Mouse (Mus musculus) embryonic fibroblast, embryonic 13.5 days (primary cell): ENCODE results near the gene Hsd3b1. TPM values are rescaled to one million over a fixed set of nuclear protein-coding genes. Genes with fewer than 3 reads are reported as not detected.
"Not testable (repeated sequence)": the region's sequence is repeated elsewhere in the genome, so short reads cannot be mapped to it uniquely, and the experiment has no call there.

ENCODE experiments used
- H3K27ac ChIP-seq: 2 replicates; pipeline ENCODE4 v1.5.1; 2012; ENCODE audit warnings: low read length, control low read depth, inconsistent platforms; ENCODE audit not compliant: insufficient read depth
- H3K4me1 ChIP-seq: 2 replicates; pipeline ENCODE4 v1.6.1; 2011; ENCODE audit warnings: low read length; ENCODE audit not compliant: control insufficient read depth, insufficient read depth
- H3K4me3 ChIP-seq: 2 replicates; pipeline ENCODE4 v1.5.1; 2011; ENCODE audit warnings: mild to moderate bottlenecking, control low read depth, low read length; ENCODE audit not compliant: insufficient read depth
- CTCF ChIP-seq: IDR thresholded peaks from 2 replicates; pipeline ENCODE4 v1.5.1; 2011; ENCODE audit warnings: mild to moderate bottlenecking, control low read depth, low read length, moderate library complexity, borderline replicate concordance; ENCODE audit not compliant: insufficient read depth
- POLR2A ChIP-seq: IDR thresholded peaks from 2 replicates; pipeline ENCODE4 v1.6.1; 2011; ENCODE audit warnings: low read depth, mild to moderate bottlenecking, control low read depth, low read length, moderate library complexity
- polyA plus RNA-seq: library from polyadenylated mRNA; stranded (reverse); fragments of >200 nt; gene quantifications from 2 replicates; pipeline ENCODE4 v1.2.4, GENCODE M21; 2011; ENCODE audit warnings: low read depth; ENCODE audit not compliant: missing spikeins, insufficient read length

The Hsd3b1 gene
- polyA plus RNA-seq, 1 experiment = 0.72 TPM

DNA sequence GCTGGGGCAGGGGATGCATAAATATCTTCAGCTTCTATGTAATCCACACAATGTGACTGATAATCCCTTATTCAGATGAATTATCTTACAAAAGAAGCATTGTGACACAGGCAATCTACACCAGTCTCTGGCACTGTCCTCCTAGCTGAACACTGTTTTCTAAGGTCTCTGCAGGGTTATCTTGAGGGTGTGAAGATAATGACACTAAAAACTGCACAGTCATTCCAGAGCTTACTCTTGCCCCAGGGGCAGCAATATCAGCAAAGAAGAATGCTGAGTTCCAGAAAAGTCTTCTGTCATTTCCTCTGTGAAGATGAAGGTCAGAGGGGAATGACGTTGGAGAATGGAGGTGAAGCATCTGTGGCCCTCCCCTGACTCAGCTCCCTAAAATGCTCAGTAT, 2.7 kb downstream of the Hsd3b1 start:
- TF ChIP-seq POLR2A = no peak
- no peak for TF ChIP-seq CTCF
- Histone ChIP-seq H3K4me3 (no peak overlapping the region), H3K4me1 (no peaks in the 10 kb centered on the region), H3K27ac (no peak overlapping the region)

- TF ChIP-seq POLR2A (no peak), CTCF (no peak)
- H3K4me3 ChIP-seq = no peak overlapping the region
- H3K27ac ChIP-seq = no peak overlapping the region
- no peaks in the 10 kb centered on the region for H3K4me1 ChIP-seq
Measured at GRCm38 (mm10) chr3:98855160-98855559, 4.4 kb downstream of the Hsd3b1 start.

- no peak overlapping the region for H3K4me3 ChIP-seq
- H3K4me1 ChIP-seq = no peaks in the 10 kb centered on the region
- no peak overlapping the region for H3K27ac ChIP-seq
- TF ChIP-seq POLR2A (no peak), CTCF (no peak)
Measured at GRCm38 (mm10) chr3:98853685-98854084, 5.9 kb downstream of the Hsd3b1 start.

GRCm38 (mm10) chr3:98853051-98853450, 6.5 kb downstream of the Hsd3b1 start:
- H3K4me3 ChIP-seq = no peak overlapping the region
- no peaks in the 10 kb centered on the region for H3K4me1 ChIP-seq
- TF ChIP-seq POLR2A = no peak
- no peak for TF ChIP-seq CTCF
- H3K27ac ChIP-seq = no peak overlapping the region

DNA sequence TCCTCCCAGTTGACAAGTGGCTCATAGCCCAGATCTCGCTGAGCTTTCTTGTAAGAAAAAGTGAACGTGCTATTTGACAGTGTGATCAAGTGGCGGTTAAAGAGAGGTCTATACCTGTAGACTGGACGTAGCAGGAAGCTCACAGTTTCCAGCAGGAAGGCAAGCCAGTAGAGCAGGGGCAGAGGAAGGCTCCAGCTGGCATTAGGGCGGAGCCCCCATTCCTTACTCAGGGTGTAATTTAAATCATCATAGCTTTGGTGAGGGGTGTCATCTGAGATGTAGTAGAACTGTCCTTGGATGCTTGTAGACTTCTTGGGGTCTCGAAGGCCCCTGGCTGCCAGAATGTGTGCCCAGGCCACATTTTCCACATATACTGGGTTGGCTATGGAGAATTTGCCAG, 7.0 kb downstream of the Hsd3b1 start:
- TF ChIP-seq CTCF (no peak), POLR2A (no peak)
- H3K4me3 ChIP-seq = no peak overlapping the region
- no peaks in the 10 kb centered on the region for H3K4me1 ChIP-seq
- H3K27ac ChIP-seq = no peak overlapping the region

DNA sequence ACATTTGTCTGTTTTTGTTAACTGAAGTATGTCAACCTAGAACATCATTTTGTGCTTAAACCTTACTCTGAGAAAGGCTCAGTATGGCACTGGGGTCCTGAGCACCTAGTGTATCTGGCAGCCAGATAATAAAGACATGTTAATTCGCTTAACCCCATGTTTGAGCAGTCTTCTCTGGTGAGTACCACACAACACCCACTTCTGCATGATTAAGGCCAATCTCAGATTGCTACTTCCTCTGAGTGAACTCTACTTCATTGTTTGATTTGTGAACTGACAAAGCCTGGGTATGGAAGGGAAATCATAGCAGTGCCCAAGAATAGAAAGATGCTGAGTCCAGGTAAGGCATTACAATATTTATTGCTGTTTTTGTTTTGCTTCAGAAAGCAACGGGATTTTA, 7.7 kb downstream of the Hsd3b1 start:
- H3K27ac ChIP-seq = no peak overlapping the region
- H3K4me3 ChIP-seq = no peak overlapping the region
- TF ChIP-seq CTCF (no peak), POLR2A (no peak)
- H3K4me1 ChIP-seq = no peaks in the 10 kb centered on the region

DNA sequence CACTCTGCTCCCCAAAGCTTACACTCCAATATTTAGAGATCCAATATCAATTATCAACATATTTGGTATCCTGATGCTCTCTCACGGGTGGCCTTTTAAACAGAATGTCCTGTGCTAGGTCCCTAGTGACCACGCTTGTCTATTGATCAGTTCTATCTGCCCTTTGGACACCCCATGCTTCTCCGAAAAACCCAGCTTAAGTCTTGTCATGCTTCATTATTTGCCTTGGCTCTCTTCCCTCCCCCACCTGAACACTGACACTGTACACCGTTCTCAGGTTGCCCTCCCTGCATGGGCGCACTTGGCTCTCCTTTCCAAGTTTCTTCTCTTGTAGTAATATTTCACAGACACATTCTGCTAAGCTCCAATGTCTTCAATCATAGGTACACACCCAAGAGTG, 9.3 kb downstream of the Hsd3b1 start:
- Histone ChIP-seq H3K4me1 (no peaks in the 10 kb centered on the region), H3K27ac (no peak overlapping the region), H3K4me3 (no peak overlapping the region)
- TF ChIP-seq POLR2A (no peak), CTCF (no peak)

- Histone ChIP-seq H3K4me3 (no peak overlapping the region), H3K4me1 (no peaks in the 10 kb centered on the region), H3K27ac (no peak overlapping the region)
- TF ChIP-seq POLR2A (no peak), CTCF (no peak)
Measured at GRCm38 (mm10) chr3:98848898-98849297, 10.7 kb downstream of the Hsd3b1 start.

GRCm38 (mm10) chr3:98814101-98814670, 45.4 kb downstream of the Hsd3b1 start, which contains the start of gene Hsd3b6:
Gene Hsd3b6 (minus strand): TSS chr3:98814443.
- H3K4me1 ChIP-seq = no peaks in the 10 kb centered on the region
- TF ChIP-seq POLR2A = no peak
- no peak for TF ChIP-seq CTCF
- no peak within 1 kb of the TSS for H3K4me3 ChIP-seq
- H3K27ac ChIP-seq = no peak within 1 kb of the TSS

- H3K27ac ChIP-seq, H3K4me3 ChIP-seq: not testable (repeated sequence)
Measured at GRCm38 (mm10) chr3:98812653-98813052, 46.9 kb downstream of the Hsd3b1 start.

GRCm38 (mm10) chr3:98805032-98805431, 54.6 kb downstream of the Hsd3b1 start:
- not testable (repeated sequence) for H3K27ac ChIP-seq, H3K4me3 ChIP-seq, H3K4me1 ChIP-seq

More at GRCm38 (mm10) chr3:98812653-98813052, 46.9 kb downstream of the Hsd3b1 start:
- H3K4me1 ChIP-seq = not testable (repeated sequence)

Other genes starting within 250 kb of the Hsd3b1 start
- not detected in 2 replicates for gene Hsd3b5, start 229.5 kb downstream of the Hsd3b1 start, polyA plus RNA-seq
- not detected in 2 replicates for gene Hsd3b2, start 135.3 kb downstream of the Hsd3b1 start, polyA plus RNA-seq
- not detected in 2 replicates for gene Hsd3b3, start 96.7 kb downstream of the Hsd3b1 start, polyA plus RNA-seq
- not detected in 2 replicates for gene Hsd3b6, start 45.4 kb downstream of the Hsd3b1 start, polyA plus RNA-seq
- not detected in 2 replicates for gene Hao2, start 33.4 kb upstream of the Hsd3b1 start, polyA plus RNA-seq